Mouse (Mus musculus) hindbrain, embryonic 15.5 days (tissue): ENCODE data around the gene Lcmt1. TPM values are rescaled to one million over a fixed set of nuclear protein-coding genes. Genes with fewer than 3 reads are reported as not detected.

Source experiments
- ATAC-seq: fragments of 200-750 bp; cut with Nextera tagmentation; 2 replicates; pipeline ENCODE4 v1.8.0; 2017; ENCODE audit warnings: low read depth, moderate number of reproducible peaks, moderate TSS enrichment; ENCODE audit not compliant: low FRiP score
- H3K27ac ChIP-seq: fragments of 300-500 bp; sonication (generic); replicated peaks from 2 replicates; pipeline ENCODE4 v1.5.1; 2015; ENCODE audit warnings: mild to moderate bottlenecking, inconsistent platforms
- H3K27me3 ChIP-seq: fragments of 300-500 bp; sonication (generic); 2 replicates; pipeline ENCODE4 v1.6.1; 2015; ENCODE audit warnings: control low read depth, inconsistent platforms
- H3K36me3 ChIP-seq: fragments of 300-500 bp; sonication (generic); 2 replicates; pipeline ENCODE4 v1.6.1; 2015; ENCODE audit warnings: control low read depth, inconsistent platforms
- H3K4me1 ChIP-seq: fragments of 300-500 bp; sonication (generic); replicated peaks from 2 replicates; pipeline ENCODE4 v1.6.1; 2015; ENCODE audit warnings: control low read depth, inconsistent platforms
- H3K4me2 ChIP-seq: fragments of 300-500 bp; sonication (generic); 2 replicates; pipeline ENCODE4 v1.6.1; 2015; ENCODE audit warnings: moderate library complexity, mild to moderate bottlenecking, inconsistent platforms
- H3K4me3 ChIP-seq: fragments of 300-500 bp; sonication (generic); 2 replicates; pipeline ENCODE4 v1.5.1; 2015; ENCODE audit warnings: mild to moderate bottlenecking, inconsistent platforms
- H3K9ac ChIP-seq: fragments of 300-500 bp; sonication (generic); 2 replicates; pipeline ENCODE4 v1.6.1; 2015; ENCODE audit warnings: inconsistent platforms
- H3K9me3 ChIP-seq: fragments of 300-500 bp; sonication (generic); 2 replicates; pipeline ENCODE4 v1.6.1; 2016; ENCODE audit warnings: control low read depth, inconsistent platforms
- WGBS: fragments of 180-500 bp; shearing (Covaris S2); methylation state at CpG from one replicate; pipeline ENCODE4 v1.1.7; 2015; 5-methylcytosine and 5-hydroxymethylcytosine counted together
- polyA plus RNA-seq: library from polyadenylated mRNA; unstranded; fragments of >200 nt; fragmentation: Nextera tagmentation; extraction: Ambion mirVana; gene quantifications from 2 replicates; pipeline ENCODE4 v1.2.1, GENCODE M21; 2015

Gene Lcmt1
- polyA plus RNA-seq = 99.6 and 99.8 TPM in 2 replicates

GRCm38 (mm10) chr7:123369759-123370481 lies at the start of gene Lcmt1, which contains the start of gene Arhgap17:
Lcmt1 (plus strand) TSS chr7:123369784.
Arhgap17 (minus strand) TSS chr7:123369915.
- Histone ChIP-seq H3K4me2 (peak within 1 kb of the TSS; percentile 96), H3K27me3 (no peaks in the 10 kb centered on the region), H3K9me3 (no peaks in the 10 kb centered on the region), H3K9ac (peak within 1 kb of the TSS; percentile 76), H3K36me3 (no peaks in the 10 kb centered on the region), H3K4me3 (peak within 1 kb of the TSS; percentile 87), H3K4me1 (peaks cover 38% of the 10 kb centered on the region), H3K27ac (peak within 1 kb of the TSS; percentile 86)
- ATAC-seq = peak; percentile 98
- WGBS = under 1% methylated on average over 59 of the region's 64 CpGs

- peaks cover 23% of the 10 kb centered on the region for H3K36me3 ChIP-seq
- no peak overlapping the region for H3K9ac ChIP-seq
- H3K4me1 ChIP-seq = no peaks in the 10 kb centered on the region
- no peaks in the 10 kb centered on the region for H3K9me3 ChIP-seq
- 90% methylated on average over 13 of the region's 13 CpGs for WGBS
- no peaks in the 10 kb centered on the region for H3K27me3 ChIP-seq
- no peak overlapping the region for H3K4me2 ChIP-seq
- no peak overlapping the region for H3K4me3 ChIP-seq
- no peak overlapping the region for H3K27ac ChIP-seq
- no peak for ATAC-seq
Measured at GRCm38 (mm10) chr7:123322452-123323121, 47.0 kb upstream of the Lcmt1 start.

DNA sequence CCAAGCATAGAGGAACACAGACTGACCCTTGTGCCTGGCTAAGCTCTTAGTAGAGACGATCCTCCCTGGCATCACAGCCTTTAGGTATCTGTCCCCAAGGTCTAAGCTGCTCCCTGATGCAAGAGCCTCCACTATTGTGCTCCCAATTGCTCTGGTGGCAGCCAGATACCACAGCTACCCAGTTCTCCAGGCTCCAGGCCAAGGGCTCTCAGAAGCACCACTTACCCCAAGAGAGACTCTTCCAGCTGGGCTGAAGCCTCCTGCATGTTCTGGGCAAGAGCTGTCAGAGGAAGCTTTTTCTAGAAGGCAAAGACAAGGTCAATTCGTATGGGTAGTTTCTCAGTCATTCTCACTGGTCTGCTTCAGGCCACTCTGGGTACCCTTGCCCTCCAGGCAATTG lies 46.2 kb upstream of the Lcmt1 start:
- Histone ChIP-seq H3K27me3 (no peaks in the 10 kb centered on the region), H3K36me3 (peaks cover 23% of the 10 kb centered on the region), H3K4me3 (no peak overlapping the region), H3K9ac (no peak overlapping the region), H3K27ac (no peak overlapping the region), H3K9me3 (no peaks in the 10 kb centered on the region), H3K4me1 (no peaks in the 10 kb centered on the region), H3K4me2 (no peak overlapping the region)
- ATAC-seq = no peak
- 93% methylated on average over 2 of the region's 2 CpGs for WGBS

DNA sequence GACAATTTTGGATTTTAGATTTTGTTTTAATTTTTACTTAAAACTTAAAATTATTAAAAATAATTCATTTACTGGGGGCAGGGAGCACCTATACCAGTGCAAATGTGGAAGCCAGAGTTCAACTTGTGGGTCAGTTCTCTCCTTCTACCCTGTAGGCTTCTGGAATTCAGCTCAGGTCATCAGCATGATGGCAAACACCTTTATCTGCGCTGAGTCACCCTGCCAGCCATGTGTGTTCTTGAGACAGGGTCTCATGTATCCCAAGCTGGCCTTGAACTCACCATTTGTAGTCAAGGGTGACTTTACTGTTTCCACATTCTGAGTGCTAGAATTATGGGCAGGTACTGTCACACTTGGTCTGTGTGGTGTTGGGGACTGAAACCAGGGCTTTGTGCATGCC lies 45.5 kb upstream of the Lcmt1 start:
- no peak overlapping the region for H3K4me2 ChIP-seq
- no peak overlapping the region for H3K9ac ChIP-seq
- H3K4me3 ChIP-seq = no peak overlapping the region
- no peaks in the 10 kb centered on the region for H3K9me3 ChIP-seq
- 94% methylated on average over 1 of the region's 1 CpGs for WGBS
- H3K36me3 ChIP-seq = peaks cover 18% of the 10 kb centered on the region
- ATAC-seq = no peak
- H3K27ac ChIP-seq = no peak overlapping the region
- no peaks in the 10 kb centered on the region for H3K4me1 ChIP-seq
- H3K27me3 ChIP-seq = no peaks in the 10 kb centered on the region

DNA sequence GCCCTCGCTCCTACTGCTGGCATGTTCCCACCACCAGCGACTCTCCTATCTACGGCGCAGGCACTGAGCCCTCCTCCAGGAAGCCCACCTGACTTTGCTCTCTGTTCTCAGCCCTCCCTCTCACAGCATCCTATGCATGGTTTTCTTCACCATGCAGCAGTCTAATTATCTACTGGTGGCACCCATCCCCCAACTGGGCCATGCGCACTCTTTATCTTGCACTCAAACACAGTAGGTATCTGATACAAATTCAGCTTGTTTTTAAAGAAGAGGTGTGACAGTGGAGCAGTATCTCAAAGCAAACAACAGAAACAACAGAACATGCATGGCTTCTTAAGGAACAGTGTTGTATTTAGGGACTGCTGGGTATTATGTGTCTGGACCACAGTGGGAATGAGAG lies 43.5 kb upstream of the Lcmt1 start:
- no peak overlapping the region for H3K27ac ChIP-seq
- H3K9ac ChIP-seq = no peak overlapping the region
- no peaks in the 10 kb centered on the region for H3K4me1 ChIP-seq
- no peaks in the 10 kb centered on the region for H3K9me3 ChIP-seq
- H3K4me2 ChIP-seq = no peak overlapping the region
- H3K36me3 ChIP-seq = peaks cover 8% of the 10 kb centered on the region
- no peak overlapping the region for H3K4me3 ChIP-seq
- no peak for ATAC-seq
- WGBS = 90% methylated on average over 5 of the region's 5 CpGs
- H3K27me3 ChIP-seq = no peaks in the 10 kb centered on the region

GRCm38 (mm10) chr7:123326901-123327300 lies 42.7 kb upstream of the Lcmt1 start:
- Histone ChIP-seq H3K9me3 (no peaks in the 10 kb centered on the region), H3K4me2 (no peak overlapping the region), H3K36me3 (peaks cover 4% of the 10 kb centered on the region), H3K4me1 (no peaks in the 10 kb centered on the region), H3K4me3 (no peak overlapping the region), H3K27me3 (no peaks in the 10 kb centered on the region), H3K27ac (no peak overlapping the region), H3K9ac (no peak overlapping the region)
- WGBS = 86% methylated on average over 4 of the region's 4 CpGs
- no peak for ATAC-seq

- ATAC-seq = no peak
Measured at GRCm38 (mm10) chr7:123327909-123328308, 41.7 kb upstream of the Lcmt1 start.

DNA sequence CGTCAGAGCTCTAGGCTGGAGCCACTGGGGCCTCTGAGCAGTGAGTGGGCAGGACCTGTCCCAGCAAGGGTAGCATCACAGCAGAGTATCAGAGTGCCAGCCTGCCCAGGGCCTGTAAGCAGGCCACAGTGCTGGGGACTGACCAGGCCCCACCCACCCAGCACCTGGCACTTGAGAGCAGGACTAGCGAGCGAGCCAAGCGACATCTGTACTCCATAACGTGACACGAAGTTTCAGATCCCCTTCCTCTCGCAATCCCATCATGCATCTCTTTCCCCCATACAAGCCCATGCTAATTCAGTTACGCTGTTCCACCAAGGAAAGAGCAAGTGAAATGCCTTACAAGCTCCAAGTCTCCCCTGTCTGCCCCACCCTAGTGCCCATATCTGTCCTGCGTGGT lies 39.1 kb upstream of the Lcmt1 start:
- Histone ChIP-seq H3K27me3 (no peaks in the 10 kb centered on the region), H3K9me3 (no peaks in the 10 kb centered on the region)
- 90% methylated on average over 9 of the region's 9 CpGs for WGBS

More at GRCm38 (mm10) chr7:123327909-123328308, 41.7 kb upstream of the Lcmt1 start:
- Histone ChIP-seq H3K9ac (no peak overlapping the region), H3K27me3 (no peaks in the 10 kb centered on the region), H3K4me1 (no peaks in the 10 kb centered on the region), H3K4me3 (no peak overlapping the region), H3K4me2 (no peak overlapping the region), H3K36me3 (no peaks in the 10 kb centered on the region; the same call in none of the 2 replicates), H3K27ac (no peak overlapping the region), H3K9me3 (no peaks in the 10 kb centered on the region)
- 80% methylated on average over 4 of the region's 4 CpGs for WGBS

DNA sequence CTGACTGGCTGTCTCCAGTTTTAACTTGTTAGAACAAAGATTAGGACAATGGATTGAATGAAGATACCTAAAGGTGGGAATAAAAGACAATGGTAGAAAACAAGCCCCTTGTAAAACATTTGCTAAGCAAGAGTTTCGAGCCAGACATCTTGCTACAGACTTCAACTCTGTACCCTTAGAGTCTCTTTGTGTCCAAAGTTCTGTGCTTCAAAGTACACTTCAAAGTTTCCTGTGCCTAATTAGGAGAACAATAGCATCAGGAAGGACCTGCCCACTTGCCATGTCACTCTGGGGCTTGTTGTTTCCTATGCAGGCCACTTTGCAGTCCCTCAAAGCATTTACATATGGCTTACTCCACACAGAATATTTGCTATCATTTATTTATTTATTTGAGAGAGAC lies 33.3 kb upstream of the Lcmt1 start:
- Histone ChIP-seq H3K4me3 (no peak overlapping the region), H3K9me3 (no peaks in the 10 kb centered on the region), H3K9ac (no peak overlapping the region), H3K27me3 (no peaks in the 10 kb centered on the region), H3K36me3 (no peaks in the 10 kb centered on the region), H3K4me2 (no peak overlapping the region), H3K4me1 (0 out of 2 replicates have a peak, but pooled peaks cover 6% of the 10 kb centered on the region), H3K27ac (no peak overlapping the region)
- ATAC-seq = no peak
- 74% methylated on average over 1 of the region's 1 CpGs for WGBS

More for the DNA sequence above, 39.1 kb upstream of the Lcmt1 start:
- Histone ChIP-seq H3K36me3 (no peaks in the 10 kb centered on the region; the same call in 1 of the 2 replicates), H3K4me2 (no peak overlapping the region), H3K4me1 (no peaks in the 10 kb centered on the region), H3K9ac (no peak overlapping the region), H3K4me3 (no peak overlapping the region), H3K27ac (no peak overlapping the region)
- ATAC-seq = no peak

GRCm38 (mm10) chr7:123338351-123338750 lies 31.2 kb upstream of the Lcmt1 start:
- WGBS = 55% methylated on average over 8 of the region's 8 CpGs
- H3K9ac ChIP-seq = no peak overlapping the region
- no peaks in the 10 kb centered on the region for H3K9me3 ChIP-seq
- ATAC-seq = no peak
- H3K27me3 ChIP-seq = no peaks in the 10 kb centered on the region
- no peak overlapping the region for H3K4me2 ChIP-seq
- H3K4me3 ChIP-seq = no peak overlapping the region
- H3K27ac ChIP-seq = no peak overlapping the region
- no peaks in the 10 kb centered on the region for H3K36me3 ChIP-seq
- H3K4me1 ChIP-seq = 0 out of 2 replicates have a peak, but pooled peaks cover 6% of the 10 kb centered on the region

GRCm38 (mm10) chr7:123341896-123342295 lies 27.7 kb upstream of the Lcmt1 start:
- WGBS = 64% methylated on average over 5 of the region's 5 CpGs
- Histone ChIP-seq H3K4me1 (0 out of 2 replicates have a peak, but pooled peaks cover 6% of the 10 kb centered on the region), H3K36me3 (no peaks in the 10 kb centered on the region), H3K9ac (no peak overlapping the region), H3K4me2 (no peak overlapping the region), H3K27me3 (no peaks in the 10 kb centered on the region), H3K9me3 (no peaks in the 10 kb centered on the region), H3K27ac (no peak overlapping the region), H3K4me3 (no peak overlapping the region)
- ATAC-seq = no peak

DNA sequence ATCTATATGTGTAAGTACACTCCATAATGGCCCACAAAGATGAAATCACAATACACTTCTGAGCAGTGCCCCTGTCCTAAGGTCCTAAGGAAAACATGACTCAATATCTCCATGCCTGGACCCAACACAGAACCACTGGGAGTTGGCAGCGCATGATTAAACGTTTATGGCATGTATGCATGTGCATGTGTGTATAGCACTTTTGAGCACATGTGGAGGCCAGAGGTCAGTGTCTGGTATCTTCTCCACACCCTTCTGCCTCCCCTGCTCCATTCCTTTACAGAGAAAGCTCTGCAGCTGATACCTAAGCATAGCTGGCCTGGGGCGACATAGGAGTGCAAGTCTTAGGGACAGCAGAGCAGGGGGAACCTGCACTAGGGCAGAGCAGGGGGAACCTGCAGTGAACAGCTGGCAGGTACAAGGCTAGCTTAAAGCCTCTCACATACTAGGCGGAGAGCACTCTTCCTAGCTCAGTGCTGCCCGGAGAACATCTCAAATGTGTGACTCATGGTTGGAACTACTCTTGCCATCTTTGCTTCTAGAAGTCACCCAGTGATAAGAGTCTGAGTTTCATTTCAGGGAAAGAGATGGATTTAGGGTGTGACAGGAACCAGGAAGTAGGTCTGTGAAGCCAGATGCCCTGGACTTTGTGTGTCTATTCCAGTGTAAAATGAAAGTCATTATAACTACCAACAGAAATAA lies 25.4 kb upstream of the Lcmt1 start:
- H3K4me1 ChIP-seq = 0 out of 2 replicates have a peak, but pooled peaks cover 2% of the 10 kb centered on the region
- ATAC-seq = no peak
- no peak overlapping the region for H3K4me3 ChIP-seq
- no peak overlapping the region for H3K27ac ChIP-seq
- H3K27me3 ChIP-seq = no peaks in the 10 kb centered on the region
- H3K9me3 ChIP-seq = no peaks in the 10 kb centered on the region
- 93% methylated on average over 5 of the region's 5 CpGs for WGBS
- no peaks in the 10 kb centered on the region for H3K36me3 ChIP-seq
- no peak overlapping the region for H3K4me2 ChIP-seq
- no peak overlapping the region for H3K9ac ChIP-seq
